Mouse (Mus musculus): ENCODE measurements around the gene Haus4.

Gene Haus4

GRCm38 (mm10) chr14:54496706-54497105 lies 57.7 kb downstream of the Haus4 start:
- no peak for DNase-seq (ENCODE audit: low read depth, low spot score)

- DNase-seq (ENCODE audit: low read depth, low spot score), result peak; percentile 58
Measured at GRCm38 (mm10) chr14:54494234-54494633, 60.2 kb downstream of the Haus4 start.

DNA sequence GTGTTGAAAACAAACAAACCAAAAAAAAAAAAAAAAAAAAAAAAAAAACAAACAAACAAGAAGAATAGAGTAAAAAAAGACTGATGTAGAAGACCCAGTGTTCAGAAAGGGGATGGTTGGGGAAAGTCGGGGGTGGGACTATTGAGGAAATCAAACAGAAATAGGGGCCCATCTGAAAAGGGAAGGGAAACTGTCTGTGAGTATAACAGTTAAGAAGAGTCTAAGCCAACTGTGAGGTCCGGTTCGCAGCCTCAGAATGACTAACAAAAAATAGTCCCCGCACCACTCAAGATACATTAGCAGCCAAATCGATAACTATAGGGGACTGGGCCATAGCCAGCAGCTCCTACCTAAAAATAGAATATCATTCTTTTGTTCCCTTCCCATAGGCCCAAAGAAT lies 61.2 kb downstream of the Haus4 start:
- DNase-seq (ENCODE audit: low read depth, low spot score), result no peak

- peak; percentile 52 for DNase-seq (ENCODE audit: low read depth, low spot score)
Measured at GRCm38 (mm10) chr14:54492345-54493131, 61.9 kb downstream of the Haus4 start.

Data from WW6 (cell line).